Mouse (Mus musculus) embryonic facial prominence, embryonic 15.5 days (tissue): ENCODE results near the gene AI597479. TPM values are rescaled to one million over a fixed set of nuclear protein-coding genes. Genes with fewer than 3 reads are reported as not detected.

Source experiments
- ATAC-seq: fragments of 200-750 bp; cut with Nextera tagmentation; 2 replicates; pipeline ENCODE4 v1.8.0; 2017; ENCODE audit warnings: low read depth, moderate TSS enrichment; ENCODE audit not compliant: insufficient number of reproducible peaks, low FRiP score, low TSS enrichment
- H3K27ac ChIP-seq: fragments of 300-500 bp; sonication (generic); replicated peaks from 2 replicates; pipeline ENCODE4 v1.5.1; 2015; ENCODE audit warnings: mild to moderate bottlenecking, inconsistent platforms
- H3K27me3 ChIP-seq: fragments of 300-500 bp; sonication (generic); 2 replicates; pipeline ENCODE4 v1.6.1; 2015; ENCODE audit warnings: inconsistent platforms
- H3K36me3 ChIP-seq: fragments of 300-500 bp; sonication (generic); 2 replicates; pipeline ENCODE4 v1.6.1; 2015; ENCODE audit warnings: mild to moderate bottlenecking, inconsistent platforms
- H3K4me1 ChIP-seq: fragments of 300-500 bp; sonication (generic); 2 replicates; pipeline ENCODE4 v1.6.1; 2015; ENCODE audit warnings: inconsistent platforms
- H3K4me2 ChIP-seq: fragments of 300-500 bp; sonication (generic); replicated peaks from 2 replicates; pipeline ENCODE4 v1.6.1; 2015; ENCODE audit warnings: mild to moderate bottlenecking, inconsistent platforms
- H3K4me3 ChIP-seq: fragments of 300-500 bp; sonication (generic); replicated peaks from 2 replicates; pipeline ENCODE4 v1.5.1; 2015; ENCODE audit warnings: mild to moderate bottlenecking, inconsistent platforms
- H3K9ac ChIP-seq: fragments of 300-500 bp; sonication (generic); 2 replicates; pipeline ENCODE4 v1.6.1; 2015; ENCODE audit warnings: inconsistent platforms
- H3K9me3 ChIP-seq: fragments of 300-500 bp; sonication (generic); replicated peaks from 2 replicates; pipeline ENCODE4 v1.6.1; 2016; ENCODE audit warnings: inconsistent platforms
- WGBS: fragments of 180-500 bp; shearing (Covaris S2); methylation state at CpG from one replicate; pipeline ENCODE4 v1.1.7; 2015; 5-methylcytosine and 5-hydroxymethylcytosine counted together
- polyA plus RNA-seq: library from polyadenylated mRNA; unstranded; fragments of >200 nt; fragmentation: Nextera tagmentation; extraction: Ambion mirVana; gene quantifications from 2 replicates; pipeline ENCODE4 v1.2.1, GENCODE M21; 2015

The AI597479 gene
- polyA plus RNA-seq = 29.4 and 30.0 TPM in 2 replicates

DNA sequence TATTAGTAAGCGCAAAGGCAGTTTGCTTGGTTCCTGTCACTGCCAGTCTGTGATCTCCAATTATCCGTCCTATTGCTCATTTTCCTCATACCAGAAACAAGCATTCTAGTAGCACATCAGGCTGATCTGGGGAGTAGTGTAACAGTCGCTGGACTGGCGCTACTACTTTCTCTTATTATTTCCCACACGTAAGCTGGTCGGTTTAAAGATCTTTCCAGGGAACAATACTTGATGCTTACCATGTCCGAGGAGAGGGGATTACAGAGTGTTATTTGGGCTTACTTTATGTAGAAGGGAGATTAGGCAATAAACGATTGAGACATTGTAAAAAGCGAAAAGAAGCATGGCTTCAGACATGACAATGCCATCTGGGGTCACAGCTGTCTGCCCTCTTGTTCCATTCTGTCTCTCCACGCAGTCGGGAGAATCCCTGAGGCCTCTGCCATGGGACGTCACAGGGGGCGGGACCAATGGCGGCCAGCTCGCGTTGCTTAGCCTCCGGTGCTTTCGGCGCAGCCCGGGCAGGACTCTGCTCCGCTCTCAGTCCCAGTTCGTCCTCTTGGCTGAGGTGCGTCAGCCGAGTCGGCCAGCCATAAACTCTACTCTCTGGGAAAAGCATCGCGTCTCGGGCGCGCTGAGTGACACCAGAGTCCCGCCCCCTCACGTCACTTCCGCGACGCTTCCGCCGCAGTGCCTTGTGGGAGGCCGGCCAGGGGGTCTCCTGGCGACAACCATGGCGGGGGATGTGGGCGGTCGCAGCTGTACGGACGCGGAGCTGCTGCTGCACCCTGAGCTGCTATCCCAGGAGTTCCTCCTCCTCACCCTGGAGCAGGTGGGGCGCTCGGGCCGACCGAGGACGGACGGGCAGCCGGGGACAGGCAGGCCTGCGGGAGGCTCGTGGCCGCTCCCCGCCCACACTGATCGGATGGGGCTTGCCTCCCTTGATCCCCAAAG, at the start of gene AI597479, which contains the start of gene Tgfbrap1:
TSS of gene AI597479 (plus strand) at position 680 of the 954 bp plus-strand sequence.
TSS of gene Tgfbrap1 (minus strand) at position 607 of the 954 bp plus-strand sequence.
- Histone ChIP-seq H3K4me2 (peak within 1 kb of the TSS; percentile 67), H3K27me3 (no peaks in the 10 kb centered on the region), H3K9ac (peak within 1 kb of the TSS; percentile 77), H3K4me3 (peak within 1 kb of the TSS; percentile 86), H3K27ac (peak within 1 kb of the TSS; percentile 100), H3K9me3 (no peaks in the 10 kb centered on the region), H3K36me3 (peaks cover 19% of the 10 kb centered on the region), H3K4me1 (peaks cover 5% of the 10 kb centered on the region; the same call in 1 of the 2 replicates)
- peak; percentile 93 for ATAC-seq
- under 1% methylated on average over 57 of the region's 57 CpGs for WGBS

GRCm38 (mm10) chr1:43051903-43052302, 46.6 kb upstream of the AI597479 start:
- peak; percentile 13; the same call in 1 of the 2 replicates for ATAC-seq
- Histone ChIP-seq H3K9me3 (no peaks in the 10 kb centered on the region), H3K4me3 (no peak overlapping the region), H3K4me1 (no peaks in the 10 kb centered on the region), H3K4me2 (no peak overlapping the region), H3K27me3 (no peaks in the 10 kb centered on the region), H3K27ac (no peak overlapping the region), H3K9ac (no peak overlapping the region), H3K36me3 (peaks cover 61% of the 10 kb centered on the region)
- 85% methylated on average over 5 of the region's 5 CpGs for WGBS

DNA sequence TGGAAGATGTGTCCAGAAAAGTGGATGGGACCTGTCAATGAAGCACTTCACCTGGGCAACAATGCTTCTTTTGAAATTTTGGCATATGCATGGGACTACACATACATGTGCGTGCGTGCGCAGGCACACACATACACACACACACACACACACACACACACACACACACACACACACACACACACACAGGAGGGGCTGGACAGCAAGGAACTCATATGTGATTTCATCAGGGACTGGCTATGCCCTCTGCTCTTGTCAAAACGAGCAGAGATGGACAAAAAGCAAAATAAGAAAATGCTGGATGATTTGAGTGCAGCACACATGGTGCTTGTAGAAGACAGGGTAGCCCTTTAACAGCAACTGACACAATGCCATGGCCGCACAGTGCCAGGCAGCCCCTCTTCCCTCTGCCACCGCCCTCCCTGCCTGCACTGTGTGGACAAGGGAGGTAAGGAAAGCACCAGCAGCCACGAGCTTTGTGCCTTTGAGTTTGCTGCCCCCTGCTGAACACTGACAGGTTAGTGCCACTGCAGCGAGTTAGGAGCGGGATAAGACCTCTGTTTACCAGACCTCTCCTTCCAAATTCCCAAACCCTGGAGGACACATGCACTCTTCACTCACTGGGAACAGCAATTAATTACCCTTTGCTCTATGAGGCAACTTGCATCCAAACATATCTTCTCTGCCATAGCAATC, 32.7 kb upstream of the AI597479 start:
- 0 out of 2 replicates have a peak, but pooled peaks have one; percentile 65 for ATAC-seq
- no peak overlapping the region for H3K9ac ChIP-seq
- no peaks in the 10 kb centered on the region for H3K27me3 ChIP-seq
- H3K36me3 ChIP-seq = peaks cover 26% of the 10 kb centered on the region
- 50% methylated on average over 9 of the region's 9 CpGs for WGBS
- H3K4me2 ChIP-seq = no peak overlapping the region
- H3K9me3 ChIP-seq = no peaks in the 10 kb centered on the region
- H3K4me1 ChIP-seq = no peaks in the 10 kb centered on the region; the same call in 1 of the 2 replicates
- H3K27ac ChIP-seq = no peak overlapping the region
- no peak overlapping the region for H3K4me3 ChIP-seq

DNA sequence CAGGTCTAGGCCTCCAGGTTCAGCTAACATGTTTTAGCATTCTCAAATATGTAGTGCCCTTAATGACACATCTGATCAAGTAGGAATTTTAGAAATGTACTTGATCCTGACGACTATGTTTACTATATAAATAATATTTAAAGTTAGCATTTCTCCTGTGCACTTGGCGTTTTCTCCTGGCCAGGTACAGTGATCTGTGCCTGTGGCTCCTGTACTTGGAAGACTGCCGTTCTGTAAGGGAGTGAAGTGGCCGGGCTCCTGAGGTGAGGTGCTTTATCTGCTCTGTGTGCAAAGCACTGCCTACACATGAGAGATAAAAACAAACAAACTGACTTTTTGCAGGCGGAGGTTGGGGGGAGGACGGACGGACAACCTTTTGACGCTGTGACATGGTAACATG, 31.9 kb upstream of the AI597479 start:
- Histone ChIP-seq H3K4me2 (no peak overlapping the region), H3K27ac (no peak overlapping the region), H3K36me3 (peaks cover 23% of the 10 kb centered on the region), H3K27me3 (no peaks in the 10 kb centered on the region), H3K4me1 (no peaks in the 10 kb centered on the region; the same call in 1 of the 2 replicates), H3K9ac (no peak overlapping the region), H3K9me3 (no peaks in the 10 kb centered on the region), H3K4me3 (no peak overlapping the region)
- ATAC-seq = no peak
- 80% methylated on average over 8 of the region's 8 CpGs for whole genome bisulfite sequencing

DNA sequence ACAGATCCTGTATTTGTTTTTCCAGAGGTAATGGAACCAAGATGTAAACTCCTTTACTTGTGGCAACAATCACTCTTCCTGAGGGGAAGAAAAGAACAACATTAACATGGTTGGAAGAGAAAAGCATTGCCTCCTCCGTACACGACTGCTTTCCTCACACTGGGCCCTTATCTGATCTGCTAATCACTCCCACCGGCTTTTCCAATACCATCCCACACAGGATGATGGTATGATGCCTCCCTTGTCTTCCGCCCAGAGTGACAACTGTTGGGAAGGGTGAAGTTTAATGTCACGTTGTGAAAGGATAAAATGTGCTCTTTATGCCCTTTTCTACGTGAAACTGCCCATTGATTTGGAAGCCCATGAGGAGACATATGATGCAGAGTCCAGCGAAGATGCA, 31.0 kb upstream of the AI597479 start:
- no peak for ATAC-seq
- Histone ChIP-seq H3K9ac (no peak overlapping the region), H3K9me3 (no peaks in the 10 kb centered on the region), H3K4me1 (no peaks in the 10 kb centered on the region; the same call in 1 of the 2 replicates), H3K4me2 (no peak overlapping the region), H3K4me3 (no peak overlapping the region), H3K27me3 (no peaks in the 10 kb centered on the region), H3K27ac (no peak overlapping the region), H3K36me3 (peaks cover 21% of the 10 kb centered on the region)
- 55% methylated on average over 7 of the region's 7 CpGs for WGBS

- Histone ChIP-seq H3K4me2 (no peak overlapping the region), H3K4me1 (no peaks in the 10 kb centered on the region; the same call in 1 of the 2 replicates), H3K9me3 (no peaks in the 10 kb centered on the region), H3K4me3 (no peak overlapping the region), H3K27me3 (no peaks in the 10 kb centered on the region), H3K9ac (no peak overlapping the region), H3K36me3 (peaks cover 39% of the 10 kb centered on the region), H3K27ac (no peak overlapping the region)
- no peak for ATAC-seq
- 74% methylated on average over 5 of the region's 5 CpGs for WGBS
These were observed 27.8 kb upstream of the AI597479 start for GRCm38 (mm10) chr1:43070726-43071125.

DNA sequence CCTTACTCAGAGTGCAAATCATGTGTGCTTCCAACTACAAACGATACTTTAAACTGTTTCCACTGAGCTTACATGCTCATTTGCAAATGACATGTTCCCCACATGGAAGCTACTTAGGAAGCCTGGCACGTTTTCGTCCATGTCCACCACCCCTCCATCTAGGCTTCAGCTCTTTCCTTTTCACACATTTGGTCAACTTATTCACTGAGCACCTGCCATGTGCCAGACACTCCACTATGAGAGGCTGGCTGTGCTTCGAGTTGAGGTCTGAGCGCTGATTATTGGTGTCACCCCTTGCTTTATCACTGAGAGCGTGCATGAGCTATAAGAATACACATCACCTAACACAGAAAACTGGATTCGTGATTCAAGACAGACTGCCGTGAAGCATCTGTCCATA, 26.5 kb upstream of the AI597479 start:
- Histone ChIP-seq H3K27ac (no peak overlapping the region), H3K4me1 (no peaks in the 10 kb centered on the region; the same call in 1 of the 2 replicates), H3K4me3 (no peak overlapping the region), H3K9ac (no peak overlapping the region), H3K9me3 (no peaks in the 10 kb centered on the region), H3K27me3 (no peaks in the 10 kb centered on the region), H3K36me3 (peaks cover 31% of the 10 kb centered on the region), H3K4me2 (no peak overlapping the region)
- ATAC-seq = no peak
- 89% methylated on average over 8 of the region's 8 CpGs for WGBS

GRCm38 (mm10) chr1:43072561-43072960, 25.9 kb upstream of the AI597479 start:
- Histone ChIP-seq H3K27me3 (no peaks in the 10 kb centered on the region), H3K4me1 (no peaks in the 10 kb centered on the region; the same call in 1 of the 2 replicates), H3K4me3 (no peak overlapping the region), H3K27ac (no peak overlapping the region), H3K36me3 (peaks cover 28% of the 10 kb centered on the region), H3K9me3 (no peaks in the 10 kb centered on the region), H3K9ac (no peak overlapping the region), H3K4me2 (no peak overlapping the region)
- 69% methylated on average over 1 of the region's 1 CpGs for WGBS
- ATAC-seq = no peak

DNA sequence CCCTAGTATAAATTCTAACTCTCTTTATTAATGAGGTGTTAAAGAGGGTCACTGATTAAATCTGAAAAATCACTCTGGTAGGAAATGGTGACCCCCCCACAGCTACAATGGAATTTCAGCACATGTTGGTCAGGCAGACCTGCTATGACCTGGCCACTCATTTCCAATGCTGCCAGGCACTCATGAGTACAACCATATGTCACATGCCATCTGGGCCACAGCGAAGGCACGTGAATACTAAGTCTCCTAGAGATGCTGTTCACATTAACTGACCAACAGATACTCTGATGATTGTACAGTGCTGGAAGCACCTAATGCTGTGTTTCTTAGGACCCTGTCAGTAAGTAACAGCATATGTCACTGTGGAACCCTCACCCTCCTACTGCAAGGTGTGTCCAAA, 23.7 kb upstream of the AI597479 start:
- Histone ChIP-seq H3K9ac (no peak overlapping the region), H3K4me3 (no peak overlapping the region), H3K4me2 (no peak overlapping the region), H3K27me3 (no peaks in the 10 kb centered on the region), H3K27ac (no peak overlapping the region), H3K9me3 (no peaks in the 10 kb centered on the region), H3K4me1 (no peaks in the 10 kb centered on the region; the same call in 1 of the 2 replicates), H3K36me3 (peaks cover 28% of the 10 kb centered on the region)
- ATAC-seq = no peak
- WGBS = 94% methylated on average over 2 of the region's 2 CpGs

GRCm38 (mm10) chr1:43078124-43078523, 20.4 kb upstream of the AI597479 start:
- Histone ChIP-seq H3K4me3 (no peak overlapping the region), H3K9ac (no peak overlapping the region), H3K4me2 (no peak overlapping the region), H3K27me3 (no peaks in the 10 kb centered on the region), H3K27ac (no peak overlapping the region), H3K9me3 (no peaks in the 10 kb centered on the region), H3K36me3 (0 out of 2 replicates have a peak, but pooled peaks cover 18% of the 10 kb centered on the region), H3K4me1 (no peaks in the 10 kb centered on the region)
- no peak for ATAC-seq
- 80% methylated on average over 2 of the region's 2 CpGs for WGBS

DNA sequence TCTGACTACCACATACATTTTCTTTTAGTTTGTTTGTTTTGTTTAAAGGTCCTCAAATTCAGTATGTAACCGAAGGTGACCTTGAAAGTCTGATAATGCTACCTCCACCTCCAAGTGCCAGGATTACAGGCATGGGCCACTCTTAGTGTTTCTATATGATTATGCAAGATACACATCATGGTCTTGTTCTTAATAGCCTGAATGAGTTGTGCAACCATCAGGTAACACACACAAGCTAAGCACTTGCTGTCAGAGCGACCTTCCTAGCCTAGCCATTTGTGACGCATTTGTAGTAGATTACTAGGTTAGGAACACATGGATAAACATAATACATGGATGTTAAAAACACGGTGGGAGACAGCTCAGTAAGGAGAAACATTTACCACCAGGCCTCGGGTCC, 15.6 kb upstream of the AI597479 start:
- Histone ChIP-seq H3K27ac (no peak overlapping the region), H3K9me3 (no peaks in the 10 kb centered on the region), H3K4me3 (no peak overlapping the region), H3K9ac (no peak overlapping the region), H3K4me1 (no peaks in the 10 kb centered on the region), H3K27me3 (no peaks in the 10 kb centered on the region), H3K4me2 (no peak overlapping the region), H3K36me3 (0 out of 2 replicates have a peak, but pooled peaks cover 6% of the 10 kb centered on the region)
- no peak for ATAC-seq
- 81% methylated on average over 5 of the region's 5 CpGs for WGBS
